Mouse (Mus musculus) skeletal muscle tissue, adult 2 months (tissue): ENCODE data around the gene St6galnac3.

Experiments used
- DNase-seq: peaks from one replicate; pipeline ENCODE4 v3.0.0-alpha.2; 2012; ENCODE audit warnings: low read depth, low spot score

St6galnac3 gene

DNA sequence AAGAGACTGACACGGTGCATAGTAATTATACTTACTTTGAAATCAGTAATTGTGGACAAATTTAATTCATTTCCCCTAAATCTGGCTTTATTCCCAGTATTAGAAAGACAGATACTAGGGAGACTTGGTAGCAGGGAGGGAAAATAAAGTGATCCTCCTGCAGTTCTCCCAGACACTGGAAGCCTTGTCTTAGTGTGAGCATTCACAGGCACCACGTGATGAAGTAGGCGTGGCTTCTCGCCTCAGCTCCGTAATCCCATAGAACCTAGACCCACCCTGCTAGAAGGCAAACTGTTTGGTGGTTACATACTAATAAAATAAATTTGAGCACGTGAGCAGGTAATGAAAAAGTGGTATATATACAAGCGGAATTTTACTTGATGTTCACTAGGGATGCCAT lies 208.1 kb downstream of the St6galnac3 start:
- DNase-seq = no peak

DNA sequence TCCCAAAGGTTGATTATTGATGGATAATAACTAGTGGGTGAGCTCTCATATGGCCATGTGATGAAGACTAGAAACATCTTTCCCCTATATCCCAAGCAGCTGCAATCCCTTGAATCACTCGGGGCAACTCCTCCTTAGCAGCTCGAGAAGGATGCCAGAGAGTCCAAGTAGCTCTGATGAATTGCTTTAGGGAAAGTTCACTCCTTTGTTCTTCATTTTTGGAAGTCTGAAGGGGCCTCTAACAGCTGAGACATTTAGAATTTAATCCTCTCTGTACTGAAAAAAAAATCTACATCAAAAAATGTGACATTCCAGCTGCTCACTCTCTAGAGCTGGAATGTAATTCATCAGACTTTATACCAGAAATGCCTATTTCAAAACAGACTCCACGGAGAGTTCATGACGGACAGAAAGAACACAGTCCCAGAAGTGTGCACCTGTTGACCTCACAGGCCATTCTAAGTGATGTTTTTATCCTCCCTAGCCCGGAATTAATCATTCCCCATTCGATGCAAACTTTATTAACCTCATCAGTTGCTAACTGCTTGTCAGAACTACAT lies 211.4 kb downstream of the St6galnac3 start:
- DNase-seq = no peak

DNA sequence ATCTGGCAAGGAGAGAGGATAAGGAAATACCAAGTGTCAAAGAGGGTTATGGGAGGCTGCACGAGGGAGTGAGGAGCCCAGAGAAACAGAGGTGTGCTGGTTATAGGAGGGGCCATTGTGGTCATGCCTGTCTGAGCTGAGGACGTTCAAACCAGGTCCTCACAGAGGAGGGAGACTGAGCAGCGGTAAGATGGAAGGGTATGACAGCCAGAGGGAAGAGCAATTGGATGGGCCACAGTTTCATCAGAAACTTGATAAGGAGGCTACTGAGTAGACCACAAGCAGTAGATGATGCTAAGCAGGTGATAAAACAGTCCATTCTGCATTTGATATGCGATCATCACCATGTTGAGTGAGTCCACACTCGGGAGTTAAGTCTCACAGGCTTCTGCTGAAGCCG lies 212.4 kb downstream of the St6galnac3 start:
- no peak for DNase-seq

DNA sequence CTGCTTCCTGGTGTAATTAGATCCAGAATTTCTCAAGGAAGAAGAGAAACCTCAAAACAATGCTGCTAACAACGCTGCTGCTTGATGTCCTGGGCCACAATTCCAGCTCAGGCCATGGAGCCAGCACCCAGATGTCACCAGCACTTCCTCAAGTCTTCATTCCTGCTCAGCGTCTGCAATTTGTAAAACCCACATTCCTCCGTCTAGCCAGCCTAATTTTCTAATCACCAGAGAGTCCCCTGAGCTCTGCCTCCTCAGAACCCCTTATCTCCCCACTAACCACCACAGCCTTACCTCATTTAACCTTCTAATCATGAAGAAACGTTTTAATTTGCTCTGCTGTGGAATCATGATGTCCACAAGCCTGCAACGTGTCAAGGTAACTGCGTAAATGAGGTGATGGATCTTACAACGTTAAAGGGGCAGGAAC lies 213.8 kb downstream of the St6galnac3 start:
- no peak for DNase-seq

DNA sequence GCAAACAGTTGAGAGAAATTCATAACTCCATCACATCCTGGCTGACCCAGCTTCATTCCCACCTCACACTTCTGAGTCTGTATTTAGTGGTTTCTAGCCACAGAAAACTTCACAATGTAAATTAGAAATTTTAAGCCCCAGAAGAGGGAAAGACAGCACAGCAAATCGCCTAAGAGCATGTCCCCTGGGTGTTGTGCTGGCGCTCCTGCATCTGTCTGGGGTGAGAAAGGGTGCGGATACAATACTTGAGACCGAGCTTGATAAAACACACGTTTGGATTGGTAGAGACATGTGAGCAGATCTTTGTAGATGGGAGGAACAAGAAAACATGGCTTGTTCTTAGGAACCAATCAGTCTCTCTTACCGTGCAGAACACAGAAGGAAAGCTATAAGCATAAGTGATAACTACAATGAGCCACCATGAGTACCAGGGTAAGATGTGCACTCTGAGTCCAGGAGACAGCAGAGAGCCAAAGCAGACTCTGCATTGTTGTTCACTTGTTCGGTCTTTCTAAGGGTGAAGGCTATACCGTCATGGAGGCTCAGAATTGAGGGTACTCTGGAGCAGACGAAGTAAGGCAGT lies 214.8 kb downstream of the St6galnac3 start:
- DNase-seq = no peak

DNA sequence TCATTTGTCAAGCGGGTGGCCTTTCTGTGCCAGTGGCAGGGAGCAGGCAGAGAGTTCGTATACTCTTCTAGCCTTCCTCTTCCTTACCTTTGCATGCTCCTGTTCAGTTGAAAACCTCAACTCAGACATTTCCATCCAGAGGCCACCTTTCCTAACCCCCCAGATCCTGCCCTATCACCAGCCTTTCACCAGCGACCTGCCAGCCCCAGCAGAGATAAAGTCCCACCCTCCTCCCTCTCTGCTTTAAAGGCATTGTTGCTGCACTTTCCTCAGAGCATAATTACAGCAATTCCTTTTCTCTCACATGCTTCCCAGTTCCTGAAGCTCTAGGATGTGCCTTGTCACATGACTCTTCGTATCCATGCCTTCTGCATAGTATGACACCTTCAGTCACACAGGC lies 215.3 kb downstream of the St6galnac3 start:
- DNase-seq = no peak

DNA sequence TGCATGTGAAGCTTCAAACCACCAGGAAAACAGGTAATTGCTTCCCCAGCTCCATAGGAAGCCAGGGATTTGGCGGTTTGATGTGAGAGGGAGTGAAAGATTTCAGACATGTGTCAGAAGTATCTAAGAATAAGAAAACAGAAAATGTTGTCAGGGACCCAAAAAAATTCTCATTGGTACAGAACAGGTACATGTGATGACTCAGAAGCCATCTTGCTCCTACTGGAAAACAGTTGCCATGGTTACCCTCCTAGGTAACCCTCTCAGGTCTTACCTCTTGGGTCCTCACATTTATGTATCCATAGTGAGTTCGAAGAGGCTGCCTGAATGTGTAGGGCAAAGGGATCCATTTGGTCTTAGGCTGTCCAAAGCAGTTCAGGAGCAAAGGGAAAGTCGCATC lies 215.9 kb downstream of the St6galnac3 start:
- DNase-seq = no peak

DNA sequence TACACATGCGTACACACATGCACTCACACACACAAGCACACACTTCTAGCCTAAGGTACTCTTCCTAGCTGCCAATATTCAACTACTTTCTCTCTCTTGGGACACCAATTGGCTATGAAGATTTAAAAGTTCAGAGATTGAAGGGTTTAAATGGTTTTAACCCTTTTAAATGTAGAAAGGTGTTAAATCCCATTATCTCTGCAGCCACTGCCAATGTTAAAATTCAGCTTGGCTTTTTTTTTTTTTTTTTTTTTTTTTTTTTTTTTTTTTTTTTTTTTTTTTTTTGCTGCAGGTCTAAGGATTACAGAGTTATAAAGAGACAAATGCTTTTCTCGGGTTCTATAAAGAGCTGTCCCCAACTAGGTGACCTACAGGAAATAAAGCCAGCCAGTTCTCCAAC lies 216.4 kb downstream of the St6galnac3 start:
- no peak for DNase-seq

DNA sequence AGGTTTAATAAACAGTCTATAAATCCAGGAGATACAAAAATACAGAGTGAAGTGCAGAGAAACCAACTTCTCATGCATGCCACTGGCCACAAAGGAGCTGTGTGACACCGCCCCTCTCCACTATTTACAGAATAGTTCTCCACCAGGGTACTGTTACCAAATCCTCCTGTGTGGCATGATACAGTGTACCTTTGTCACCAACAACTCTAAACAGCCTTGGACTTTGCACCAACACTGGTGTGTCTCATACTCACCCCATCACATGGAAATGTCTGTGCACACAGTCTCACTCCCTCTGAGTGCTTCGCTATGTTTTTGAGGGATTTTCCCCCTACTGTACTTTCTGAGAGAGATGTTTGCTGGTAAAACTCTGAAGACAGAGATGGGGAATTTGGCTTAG lies 217.4 kb downstream of the St6galnac3 start:
- DNase-seq = no peak

DNA sequence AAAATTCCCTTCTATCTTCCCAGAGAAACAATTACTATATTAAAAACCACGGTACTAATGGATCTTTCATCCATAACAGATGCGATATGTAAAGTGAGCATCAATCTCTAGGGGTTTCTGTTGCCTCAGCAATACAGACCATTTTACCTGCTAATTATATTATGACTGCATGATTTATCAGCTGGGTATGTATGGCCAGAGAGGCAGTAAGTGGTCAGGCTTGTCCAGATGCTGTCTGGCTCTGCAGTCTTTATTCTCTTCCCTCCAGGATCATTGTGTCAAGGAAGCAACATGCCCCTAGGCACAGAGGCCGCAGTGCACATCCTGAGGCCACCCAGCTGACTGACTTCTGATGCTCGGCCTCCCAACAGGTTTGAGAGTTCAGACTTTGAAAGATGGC lies 222.5 kb downstream of the St6galnac3 start:
- DNase-seq = no peak

DNA sequence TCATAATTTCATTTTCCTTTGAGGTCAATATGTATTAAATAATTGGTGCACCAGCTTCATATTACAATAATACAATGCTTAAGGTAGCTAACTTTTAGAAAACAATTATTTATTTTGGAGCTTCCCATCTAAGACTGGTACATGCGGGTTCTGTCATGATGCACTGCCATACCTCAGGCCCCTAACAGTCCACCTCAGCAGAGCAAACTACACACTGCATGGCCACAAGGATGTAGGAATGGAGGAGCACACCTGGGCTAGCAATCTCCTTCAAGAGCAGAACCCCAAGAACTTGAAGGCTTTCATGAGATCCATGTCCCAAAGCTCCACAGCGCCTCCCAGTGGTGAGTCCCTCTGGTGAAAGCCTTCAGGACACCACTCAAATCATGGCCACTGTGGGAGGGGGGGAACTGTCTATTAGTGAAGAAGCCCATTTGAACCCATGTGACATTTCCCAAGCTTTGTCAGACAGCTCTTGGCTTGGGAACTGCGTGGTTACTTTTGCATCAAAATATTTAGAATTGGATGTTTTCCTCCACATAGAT lies 223.6 kb downstream of the St6galnac3 start:
- peak; percentile 17 for DNase-seq

DNA sequence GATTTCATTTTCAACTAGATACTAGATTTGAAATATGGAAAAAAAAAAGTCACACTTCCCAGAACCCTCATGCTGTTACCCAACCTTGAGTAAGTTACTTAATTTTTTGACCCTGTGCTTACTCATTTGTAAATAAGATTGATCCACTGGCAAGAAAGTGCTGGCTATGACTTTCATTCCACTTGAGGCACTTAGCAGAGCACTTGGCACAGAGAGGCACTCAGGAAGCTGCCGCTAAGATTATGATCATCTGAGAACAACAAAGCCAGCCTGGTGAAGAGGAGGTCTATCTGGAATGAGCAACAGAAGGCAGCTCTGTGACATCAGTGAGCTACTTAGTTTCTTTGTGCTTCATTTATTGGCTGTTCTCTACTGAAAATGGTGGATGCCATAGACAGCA lies 232.0 kb downstream of the St6galnac3 start:
- DNase-seq = peak; percentile 3

DNA sequence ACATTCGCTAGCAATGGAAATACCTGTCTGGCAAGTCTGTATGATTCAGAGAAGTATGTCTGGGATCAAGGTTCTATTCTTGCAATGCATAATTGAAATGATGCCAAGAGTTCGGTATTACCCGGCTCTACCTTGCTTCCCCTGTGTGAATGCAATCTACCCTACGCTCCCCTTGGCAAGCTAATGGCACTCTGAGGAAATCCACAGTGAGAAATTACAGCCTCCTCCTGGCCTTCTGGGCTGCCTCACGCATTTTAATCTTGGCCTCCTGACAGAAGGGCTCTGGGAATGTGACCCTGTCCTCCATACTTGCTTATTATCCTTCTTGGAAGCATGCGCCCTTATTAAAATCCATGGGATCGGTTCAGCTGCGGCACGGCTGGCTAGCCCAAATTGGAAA lies 235.3 kb downstream of the St6galnac3 start:
- DNase-seq = peak; percentile 3

DNA sequence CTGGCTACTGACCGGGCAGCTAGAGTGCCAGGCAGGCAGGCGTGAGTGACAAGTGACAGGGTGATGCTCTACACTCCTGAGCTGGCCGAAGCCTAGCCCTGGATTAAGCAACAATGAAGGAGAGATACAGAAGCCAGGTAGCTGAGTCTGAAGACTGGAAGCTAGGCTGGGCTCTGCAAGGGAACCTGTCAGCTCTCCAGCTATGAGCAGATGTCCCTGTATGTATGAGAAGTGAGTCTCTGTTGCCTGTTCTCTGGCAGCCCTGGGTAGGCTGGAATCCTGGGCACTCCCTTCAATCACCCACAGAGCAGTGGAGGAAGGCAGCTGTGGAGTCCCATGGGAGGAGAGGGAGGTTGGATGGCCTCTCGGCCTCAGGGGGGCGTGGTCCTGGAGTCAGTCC lies 236.0 kb downstream of the St6galnac3 start:
- no peak for DNase-seq

DNA sequence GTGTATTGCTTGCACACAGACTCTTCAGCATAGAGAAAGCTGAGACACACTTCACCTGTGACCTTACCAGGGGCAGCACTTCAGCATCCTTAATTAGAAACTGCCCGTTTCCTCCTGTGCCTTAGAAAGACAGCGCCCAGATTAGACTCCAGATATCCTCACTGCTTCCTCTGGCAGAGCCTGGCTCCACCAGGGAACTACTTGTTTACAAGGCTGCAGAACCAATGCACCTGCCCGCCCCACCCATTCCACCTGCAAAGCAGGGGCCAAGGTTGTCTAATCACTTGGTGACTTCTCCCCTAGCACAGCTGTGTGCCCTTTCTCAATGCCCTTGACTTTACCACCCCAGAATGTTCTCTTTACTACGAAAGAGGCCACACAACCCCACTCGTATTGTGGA lies 239.8 kb downstream of the St6galnac3 start:
- DNase-seq = no peak

DNA sequence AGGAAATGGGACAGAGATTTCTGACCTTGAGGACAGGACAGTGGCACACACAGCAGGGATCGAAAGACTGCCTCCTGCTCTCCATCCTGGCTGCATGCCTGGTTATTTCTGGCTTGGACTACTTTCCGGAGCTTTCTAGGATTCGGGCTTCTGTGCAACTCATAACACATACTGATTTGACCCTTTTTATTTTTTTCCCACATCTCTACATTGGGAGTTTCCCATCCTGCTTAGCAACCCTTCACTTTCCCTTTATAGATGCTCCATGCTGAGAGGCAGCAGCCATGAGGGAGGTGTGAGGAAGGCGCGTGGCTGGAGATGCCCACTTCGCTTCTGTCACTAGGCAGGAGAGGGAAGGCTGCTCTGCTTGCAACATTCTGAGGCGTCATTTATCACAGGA lies 240.3 kb downstream of the St6galnac3 start:
- DNase-seq = no peak

DNA sequence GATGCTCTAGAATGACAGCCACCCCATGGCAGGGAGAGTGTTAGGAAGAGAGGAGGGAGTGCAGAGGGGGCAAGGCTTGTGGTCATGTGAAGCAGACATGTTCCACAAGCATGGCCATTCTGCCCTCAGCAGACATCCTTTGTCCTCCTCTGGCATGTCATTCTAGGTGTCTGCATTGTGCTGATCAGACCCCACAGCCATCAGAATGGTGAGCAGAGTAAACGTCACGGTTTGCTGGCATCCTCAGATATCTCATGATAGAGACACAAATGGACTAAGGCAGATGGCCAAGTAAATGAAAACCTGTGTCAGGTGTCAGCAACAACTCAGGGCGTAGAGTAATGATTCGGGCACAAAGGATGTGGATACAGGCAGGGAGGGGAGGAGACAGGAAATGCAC lies 241.3 kb downstream of the St6galnac3 start:
- no peak for DNase-seq

DNA sequence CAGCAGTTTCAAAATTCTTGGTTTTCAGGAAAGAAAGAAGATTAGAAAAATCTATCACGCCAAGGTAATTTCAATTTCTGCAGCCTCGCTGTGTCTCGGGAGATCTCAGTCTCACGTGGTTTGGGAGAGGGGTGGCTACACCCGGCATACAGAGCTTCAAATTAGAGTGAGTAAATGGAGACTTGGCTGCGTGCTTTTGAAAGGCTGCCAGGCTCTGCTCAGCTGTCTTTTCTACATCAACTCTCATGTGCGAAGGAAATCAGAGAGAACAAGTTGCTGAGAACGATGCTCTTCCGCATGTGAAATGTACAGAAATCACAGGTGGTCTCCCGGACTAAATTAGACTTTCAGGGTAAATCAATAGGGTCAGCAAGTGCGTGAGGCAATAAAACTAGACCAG lies 242.9 kb downstream of the St6galnac3 start:
- DNase-seq = no peak

DNA sequence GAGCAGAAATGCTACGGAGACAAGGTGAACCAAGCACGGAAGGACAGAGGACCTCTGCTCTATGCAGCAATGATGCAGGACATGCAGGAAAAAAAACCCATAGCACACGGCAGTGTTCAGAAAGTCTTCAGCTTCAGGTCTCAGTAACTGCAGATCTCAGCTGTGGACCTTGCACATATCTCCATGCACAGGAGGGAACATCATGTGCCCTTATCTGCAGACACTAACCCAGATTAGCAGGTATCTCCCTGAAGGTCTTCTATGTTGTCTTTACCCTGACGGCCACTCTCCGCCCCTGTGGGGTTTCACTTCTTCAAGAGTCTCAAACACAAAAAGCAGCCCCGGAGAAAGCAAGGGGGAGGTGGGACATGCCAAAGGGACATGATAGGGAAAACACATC lies 244.0 kb downstream of the St6galnac3 start:
- DNase-seq = no peak

DNA sequence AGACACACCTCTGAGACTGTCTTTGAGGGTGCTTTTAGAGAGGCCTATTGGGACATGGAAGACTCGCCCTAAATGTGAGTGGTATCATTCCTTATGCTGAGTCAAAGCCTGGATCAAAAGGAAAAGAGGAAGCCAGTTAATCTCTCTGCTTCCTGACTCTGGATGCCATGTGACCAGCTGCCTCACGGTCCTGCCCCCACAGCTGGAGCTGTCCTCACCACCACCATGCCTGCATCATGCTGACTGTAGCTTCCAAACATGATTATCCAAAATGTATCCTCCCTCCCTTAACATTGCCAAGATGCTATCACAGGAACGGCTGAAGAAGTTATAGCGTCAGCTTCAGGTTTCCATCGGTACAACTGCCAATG lies 244.4 kb downstream of the St6galnac3 start:
- DNase-seq = no peak

DNA sequence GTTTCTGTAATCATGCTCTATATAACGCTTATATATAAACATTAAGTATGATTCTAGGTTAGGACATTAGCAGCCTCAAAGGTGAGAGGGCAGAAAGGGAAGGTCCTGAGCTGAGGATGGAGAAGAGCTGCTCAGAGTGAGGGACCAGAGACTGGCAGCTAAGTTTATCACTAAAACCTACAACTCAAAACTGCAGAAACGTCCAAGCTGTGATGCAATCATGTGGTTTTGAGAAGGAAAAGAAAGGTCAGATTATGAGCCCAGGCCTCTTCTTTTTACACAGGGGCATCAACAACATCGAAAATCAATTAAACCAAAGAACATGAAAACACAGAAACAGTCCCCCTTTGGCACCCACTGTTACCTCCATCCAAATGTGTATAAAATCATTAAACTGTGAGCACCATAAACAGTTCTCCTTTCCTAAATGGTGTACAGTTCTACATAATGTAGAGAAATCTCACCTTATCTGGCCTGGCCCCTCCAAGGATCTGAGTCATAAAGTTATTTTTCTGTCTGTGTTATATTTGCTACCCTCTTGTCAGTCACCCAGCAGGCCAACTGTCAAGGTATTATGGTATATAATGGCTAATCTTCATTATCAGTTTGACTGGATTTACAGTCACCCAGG lies 244.9 kb downstream of the St6galnac3 start:
- DNase-seq = no peak

DNA sequence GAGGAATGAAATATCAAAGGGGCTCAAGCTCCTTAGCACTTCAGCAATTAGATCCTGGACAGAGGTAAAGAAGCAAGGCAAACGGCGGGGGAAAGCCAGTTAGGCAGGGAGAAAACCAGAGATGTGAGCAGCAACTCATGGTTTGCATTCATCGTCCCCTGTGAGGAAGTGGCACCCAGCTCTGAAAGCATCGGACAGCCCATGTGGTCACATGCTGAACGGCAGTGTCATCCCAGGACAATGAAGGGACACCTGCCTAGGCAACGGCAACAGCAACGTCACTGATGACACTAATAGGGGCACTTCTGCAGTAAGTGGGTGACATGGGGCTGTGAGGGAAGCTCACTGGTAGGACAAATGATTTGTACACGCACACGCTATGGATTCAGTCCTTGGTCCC lies 249.1 kb downstream of the St6galnac3 start:
- no peak for DNase-seq

DNA sequence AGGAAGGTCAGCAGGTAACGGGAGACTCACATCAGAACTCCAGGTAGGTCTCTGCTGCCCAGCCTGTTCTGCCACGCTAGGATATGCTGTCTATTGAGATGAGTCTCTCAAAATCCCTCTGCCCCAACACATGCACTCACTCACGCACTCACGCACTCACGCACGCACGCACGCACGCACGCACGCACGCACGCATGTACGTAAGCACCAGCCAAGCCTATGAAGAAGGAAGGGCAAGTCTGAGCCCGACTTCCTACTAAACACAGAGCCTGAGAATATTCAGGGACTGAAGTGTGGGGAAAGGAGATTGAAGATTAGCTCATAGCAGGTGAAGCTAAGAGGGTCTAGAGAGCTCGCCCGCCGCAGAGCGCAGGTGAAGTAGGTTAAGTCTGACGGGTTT lies 249.5 kb downstream of the St6galnac3 start:
- no peak for DNase-seq
